Mouse (Mus musculus) thymus, postnatal 14 days (tissue): ENCODE results near the gene Etv6.

ENCODE experiments used
- DNase-seq: peaks from one replicate; pipeline ENCODE4 v3.0.0; 2021

Gene Etv6

DNA sequence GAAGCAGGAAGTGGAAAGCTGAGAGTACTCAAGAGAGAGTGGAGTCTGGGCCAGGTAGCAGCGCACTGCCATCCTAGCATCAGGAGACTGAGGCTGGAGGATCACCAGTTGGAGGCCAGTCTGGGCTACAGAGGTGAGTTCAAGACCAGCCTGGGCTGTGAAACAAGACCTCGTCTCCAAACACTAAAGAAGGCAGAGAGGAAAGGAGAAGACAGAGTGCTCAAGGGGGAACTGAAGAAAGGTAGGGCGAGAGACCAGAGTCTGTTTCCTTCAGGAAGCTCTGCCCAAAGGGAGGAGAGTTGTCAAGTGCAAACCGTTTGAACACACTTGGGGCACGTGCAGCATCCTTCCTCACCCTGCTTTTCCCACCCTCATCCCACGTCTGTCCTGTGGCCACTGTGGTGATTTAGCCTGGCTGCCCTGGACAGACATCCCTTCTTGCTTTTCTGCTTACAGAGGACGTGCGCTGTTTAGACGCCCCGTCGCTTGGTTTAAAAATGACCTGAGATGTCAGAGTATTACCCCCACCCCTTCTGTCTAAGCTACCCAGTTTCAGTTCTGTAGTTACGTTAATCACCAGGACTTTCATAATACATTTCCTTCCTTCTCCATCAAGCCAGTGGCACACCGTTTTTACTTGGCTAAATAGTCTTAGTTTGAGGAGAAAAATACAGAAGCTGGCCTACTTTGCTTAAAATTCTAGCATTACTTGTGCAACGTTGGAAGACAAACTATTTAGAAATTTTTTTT is 79.9 kb downstream of the Etv6 start:
- DNase-seq = no peak

DNA sequence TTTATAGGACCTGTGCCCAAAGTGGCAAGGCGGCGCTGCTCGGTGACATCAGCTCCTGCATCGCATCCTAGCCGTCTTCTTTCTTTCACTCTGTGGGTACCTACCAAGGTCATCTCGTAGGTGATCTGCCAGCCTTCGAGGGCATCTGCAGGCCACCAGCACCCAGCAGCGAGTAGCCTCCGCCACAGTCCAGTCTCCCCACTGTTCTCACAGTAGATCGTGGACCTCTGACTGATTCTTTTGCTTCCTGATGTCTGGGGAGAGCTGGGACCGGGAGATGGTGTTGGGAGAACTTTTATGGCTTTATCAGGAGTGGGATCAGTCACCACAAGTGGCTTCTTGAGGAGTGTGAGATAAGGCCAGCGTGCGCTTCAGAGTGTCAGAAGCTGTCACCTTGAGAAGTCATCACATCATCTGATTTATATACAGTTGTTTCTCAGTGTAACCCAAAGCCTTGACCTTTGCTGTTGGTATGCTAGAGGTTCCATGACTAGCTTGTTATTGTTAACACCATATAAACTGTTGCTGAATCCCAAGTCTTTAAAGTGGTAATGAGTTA is 82.0 kb downstream of the Etv6 start:
- no peak for DNase-seq

DNA sequence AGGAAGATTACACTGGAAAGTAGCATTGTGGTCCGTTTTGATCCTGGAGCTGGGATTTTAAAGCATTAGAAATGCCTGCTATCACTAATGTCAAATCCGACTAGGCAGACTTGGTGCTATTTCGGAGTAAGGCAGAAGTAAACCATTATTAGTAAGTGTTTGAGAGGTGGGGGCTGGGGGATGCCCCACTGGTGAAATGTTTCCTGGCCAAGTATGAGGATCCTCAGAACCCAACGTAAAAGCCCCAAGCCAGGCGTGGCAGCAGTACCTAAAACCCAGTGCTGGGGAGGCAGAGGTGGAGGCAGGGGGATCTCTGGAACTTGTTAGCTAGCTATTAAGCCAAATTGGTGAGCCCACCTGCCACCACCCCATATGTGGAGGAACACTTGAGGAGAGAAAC is 83.0 kb downstream of the Etv6 start:
- DNase-seq = no peak

GRCm38 (mm10) chr6:134119136-134119535 is 83.6 kb downstream of the Etv6 start:
- DNase-seq = no peak

DNA sequence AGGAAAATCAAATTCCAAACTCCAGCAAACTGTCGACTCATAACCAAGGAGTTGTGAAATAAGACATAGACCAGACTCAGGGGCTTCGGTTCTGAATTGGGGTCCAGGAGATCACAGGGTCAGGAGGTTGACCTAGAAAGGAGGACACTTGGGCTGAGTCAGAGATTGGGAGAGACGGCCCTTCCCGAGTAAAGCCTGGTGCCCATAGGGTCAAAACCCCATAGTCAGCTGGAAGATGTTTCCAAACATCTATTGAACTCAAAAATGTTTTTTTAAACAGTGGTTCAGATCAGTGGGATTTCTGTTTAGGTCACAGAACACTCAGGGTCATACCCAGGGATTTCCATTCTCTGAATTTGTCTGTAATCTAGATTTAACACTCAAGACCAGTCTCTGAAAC is 84.7 kb downstream of the Etv6 start:
- no peak for DNase-seq

- no peak for DNase-seq
Observed at GRCm38 (mm10) chr6:134120712-134121111, 85.2 kb downstream of the Etv6 start.

DNA sequence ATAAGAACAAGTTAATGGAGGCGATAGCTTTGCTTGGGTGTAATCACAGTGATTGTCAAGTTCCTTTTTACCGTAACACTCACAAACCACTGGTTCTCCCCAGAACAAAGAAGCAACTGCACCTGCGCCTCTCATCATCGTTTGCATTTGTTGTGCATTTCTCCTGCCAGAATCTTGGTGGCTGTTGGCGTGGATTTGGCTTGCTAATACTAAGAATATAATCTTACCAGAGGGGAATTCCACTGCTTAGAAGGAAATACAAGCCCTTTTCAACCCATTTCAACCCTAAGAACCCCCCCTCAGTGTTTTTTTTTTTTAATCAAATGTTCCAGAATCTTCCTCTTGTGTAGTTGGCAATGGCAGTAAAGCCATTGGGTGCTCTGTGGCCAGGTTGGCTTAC is 87.4 kb downstream of the Etv6 start:
- DNase-seq = no peak

GRCm38 (mm10) chr6:134123474-134123873 is 88.0 kb downstream of the Etv6 start:
- DNase-seq = no peak

- DNase-seq = no peak
Observed at GRCm38 (mm10) chr6:134124256-134124655, 88.8 kb downstream of the Etv6 start.

DNA sequence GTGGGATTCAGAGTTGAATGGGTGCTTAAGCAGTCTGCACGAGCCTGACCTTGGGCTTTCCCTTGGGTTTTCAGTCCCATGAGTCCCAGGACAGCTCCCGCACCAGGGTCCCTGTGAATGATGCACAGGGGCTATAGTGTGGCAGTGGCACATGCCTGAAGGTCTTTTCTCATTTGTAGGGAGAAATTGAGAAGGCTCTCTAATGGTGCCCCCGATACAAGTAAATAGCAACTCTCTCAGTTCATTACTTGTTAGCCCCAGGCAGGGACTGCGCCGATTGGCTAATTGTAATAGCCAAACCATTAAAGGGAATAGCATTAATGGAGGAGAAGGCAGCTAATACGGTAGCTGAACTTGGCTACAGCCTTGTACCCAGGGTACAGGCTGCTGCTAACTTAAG is 92.5 kb downstream of the Etv6 start:
- no peak for DNase-seq

DNA sequence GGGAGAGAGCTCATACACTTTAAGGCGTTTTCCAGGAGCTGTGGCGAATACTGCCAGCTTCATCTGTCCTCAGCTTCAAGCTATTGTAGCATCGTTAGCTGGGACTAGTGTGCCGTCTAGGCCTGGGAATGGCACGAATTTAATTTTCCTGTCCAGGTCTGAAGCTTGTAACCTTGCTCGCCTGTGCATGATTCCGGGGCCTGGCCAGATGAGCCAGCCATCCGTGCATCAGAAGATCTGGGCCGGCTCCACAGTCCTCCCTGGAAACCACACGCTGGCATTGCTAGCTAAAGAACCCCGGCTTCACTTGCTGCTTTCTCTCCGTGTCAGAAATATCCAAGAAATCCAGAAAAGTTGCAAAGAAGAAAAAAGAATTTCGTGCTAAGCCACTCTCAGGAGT is 93.1 kb downstream of the Etv6 start:
- DNase-seq = no peak

DNA sequence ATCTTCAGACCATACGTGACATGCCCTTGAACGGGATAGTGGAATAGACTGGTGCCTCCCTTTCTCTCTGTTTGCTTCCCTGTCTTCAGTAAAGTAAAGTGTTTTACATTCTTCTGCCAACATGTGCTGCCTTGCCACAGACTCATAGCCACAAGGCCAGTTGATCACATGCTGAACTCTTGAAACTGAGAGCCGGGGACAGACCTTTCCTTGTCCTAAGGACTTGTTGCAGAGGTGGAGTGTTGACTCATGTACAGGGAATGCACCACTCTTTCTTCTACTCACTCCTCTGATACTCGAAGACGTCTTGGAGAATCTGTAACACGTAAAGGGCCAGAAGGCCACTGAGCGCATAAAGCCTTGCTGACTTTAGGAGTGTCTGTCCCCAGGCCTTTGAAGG is 94.3 kb downstream of the Etv6 start:
- DNase-seq = no peak

DNA sequence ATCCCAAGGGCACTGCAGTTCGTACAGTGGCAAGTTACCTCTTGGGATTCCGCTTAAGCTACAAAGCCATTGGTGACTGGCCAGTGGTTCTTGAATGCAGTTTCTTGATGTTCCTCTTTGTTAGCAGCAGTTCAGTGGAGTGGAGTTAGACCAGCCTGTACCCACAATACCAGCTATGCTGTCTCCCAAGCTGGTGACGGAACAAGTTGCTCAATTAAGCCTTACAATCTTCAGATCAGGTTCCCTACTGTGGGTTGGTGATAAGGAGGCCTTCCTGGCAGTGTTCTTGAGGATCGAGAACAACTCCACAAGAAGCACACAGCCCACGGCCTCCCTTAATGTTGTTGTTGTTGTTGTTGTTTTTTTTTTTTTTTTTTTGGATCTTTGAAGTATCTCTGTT is 95.3 kb downstream of the Etv6 start:
- DNase-seq = no peak

DNA sequence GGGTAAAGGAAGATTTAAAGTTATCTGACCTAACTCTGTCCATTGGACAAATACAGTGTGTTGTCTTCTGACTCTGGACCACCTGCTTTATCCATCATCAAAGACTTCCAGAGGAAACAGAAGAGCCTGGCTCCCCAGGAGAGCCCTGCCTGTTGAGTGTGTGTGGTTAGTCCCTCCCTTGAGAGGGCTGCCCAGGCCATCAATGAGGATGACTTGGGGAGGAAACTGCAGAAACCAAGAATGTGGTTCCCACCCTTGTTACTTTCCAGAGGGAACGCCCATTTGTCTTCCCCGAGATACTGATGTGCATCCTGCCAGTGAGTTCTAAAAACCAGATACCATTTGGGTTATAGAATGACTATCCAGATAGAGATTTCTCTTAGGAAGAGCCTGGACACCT is 96.1 kb downstream of the Etv6 start:
- no peak for DNase-seq

DNA sequence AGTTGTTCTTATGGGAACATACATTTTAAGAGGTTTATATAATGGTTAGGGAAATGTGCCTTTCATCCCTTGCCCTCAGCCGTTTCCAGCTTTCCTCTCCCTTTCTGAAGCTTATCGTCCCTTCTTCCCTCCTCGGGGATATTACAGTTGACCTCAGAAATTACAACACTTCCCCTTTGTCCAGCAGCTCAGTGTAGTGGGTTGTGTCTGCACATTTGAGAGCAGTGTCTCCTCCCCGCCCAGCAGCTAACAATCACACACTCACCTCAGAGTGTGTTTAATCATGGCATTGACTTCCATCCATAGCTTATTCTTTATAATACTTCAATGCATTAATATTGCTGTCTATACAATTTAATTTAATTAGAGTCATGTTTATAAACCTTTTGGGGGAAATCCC is 98.3 kb downstream of the Etv6 start:
- no peak for DNase-seq

DNA sequence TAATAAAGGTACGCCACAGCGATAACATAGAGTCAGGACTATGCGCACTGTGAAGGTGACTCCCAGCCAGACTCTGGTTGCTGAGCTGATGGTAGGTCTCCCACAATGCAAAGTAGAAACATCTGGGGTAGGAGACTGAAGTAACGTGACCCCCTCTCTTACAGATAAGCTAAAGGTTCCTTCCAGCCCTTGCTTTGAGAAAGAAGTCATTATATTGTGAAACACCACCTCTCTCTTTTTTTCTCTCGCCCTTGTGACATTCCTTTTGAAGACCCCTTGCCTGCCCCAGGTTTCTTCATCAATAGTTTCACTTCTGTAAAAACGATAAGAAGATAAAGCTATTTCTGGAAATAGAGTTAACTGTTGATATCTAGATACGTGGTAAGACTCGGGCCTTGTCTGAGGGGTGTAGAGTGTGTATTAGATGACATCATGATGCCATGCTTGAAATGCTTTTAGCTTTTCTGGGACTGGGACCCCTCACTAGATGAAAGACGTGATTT is 99.4 kb downstream of the Etv6 start:
- no peak for DNase-seq

DNA sequence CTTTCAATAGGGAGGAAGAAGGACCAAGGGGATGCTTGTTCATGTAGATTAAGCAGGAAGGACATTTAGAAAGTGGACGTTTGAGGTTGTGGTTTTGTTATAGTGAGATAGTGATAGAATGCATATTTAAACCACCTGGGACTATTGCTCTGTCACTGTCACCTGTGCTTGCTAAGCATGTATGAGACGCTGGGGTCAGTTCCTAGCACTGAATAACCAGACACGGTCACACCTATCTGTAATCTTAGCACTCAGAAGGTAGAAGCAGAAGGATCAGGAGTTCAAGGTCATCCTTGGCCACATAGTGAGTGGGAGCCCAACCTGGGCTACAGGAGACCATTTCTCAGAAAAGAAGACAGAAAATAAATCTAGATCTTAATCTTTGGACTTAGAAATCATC is 100.8 kb downstream of the Etv6 start:
- no peak for DNase-seq

DNA sequence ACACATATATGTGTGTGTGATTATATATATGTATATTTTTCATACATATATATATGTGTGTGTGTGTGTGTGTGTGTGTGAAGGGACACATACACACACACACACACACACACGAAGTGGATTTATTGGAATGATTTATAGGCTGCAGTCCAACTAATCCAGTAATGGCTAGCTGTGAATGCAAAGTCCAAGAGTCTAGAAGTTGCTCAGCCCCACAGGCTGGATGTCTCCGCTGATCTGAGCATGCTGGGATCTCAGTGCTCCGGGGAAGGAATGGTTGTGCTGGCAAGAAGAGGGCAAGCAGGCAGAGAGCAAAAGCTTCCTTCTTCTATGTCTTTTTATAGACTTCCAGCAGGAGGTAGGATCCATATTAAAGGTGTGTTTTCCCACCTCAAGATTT is 103.9 kb downstream of the Etv6 start:
- no peak for DNase-seq

- DNase-seq = no peak
Observed at GRCm38 (mm10) chr6:134140718-134141615, 105.5 kb downstream of the Etv6 start.

DNA sequence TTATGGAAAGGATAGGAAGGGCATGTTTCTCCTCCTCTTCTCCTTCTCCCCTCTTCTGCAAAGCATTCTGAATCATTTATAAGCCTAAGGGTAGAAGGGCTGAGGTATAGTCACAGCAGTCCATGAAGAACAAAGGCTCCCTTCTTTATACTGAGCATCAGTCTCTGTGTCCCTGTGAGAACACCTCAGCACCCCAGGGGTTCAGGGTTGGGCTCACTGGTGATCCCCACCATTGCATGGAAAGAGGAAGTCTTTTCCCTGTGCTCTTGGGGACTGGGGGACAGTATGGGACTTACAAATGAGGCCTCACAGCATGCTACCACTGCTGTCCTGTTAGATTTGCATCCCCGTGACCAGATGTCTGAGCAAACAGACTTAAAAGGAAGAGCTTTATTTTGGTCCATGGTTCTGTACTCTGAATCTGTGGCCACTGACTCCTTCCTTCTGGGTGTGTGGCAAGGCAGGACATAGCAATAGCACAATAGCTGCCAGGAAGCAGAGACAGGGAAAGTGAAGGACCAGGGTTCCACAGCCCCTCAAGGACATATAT is 106.2 kb downstream of the Etv6 start:
- DNase-seq = no peak

DNA sequence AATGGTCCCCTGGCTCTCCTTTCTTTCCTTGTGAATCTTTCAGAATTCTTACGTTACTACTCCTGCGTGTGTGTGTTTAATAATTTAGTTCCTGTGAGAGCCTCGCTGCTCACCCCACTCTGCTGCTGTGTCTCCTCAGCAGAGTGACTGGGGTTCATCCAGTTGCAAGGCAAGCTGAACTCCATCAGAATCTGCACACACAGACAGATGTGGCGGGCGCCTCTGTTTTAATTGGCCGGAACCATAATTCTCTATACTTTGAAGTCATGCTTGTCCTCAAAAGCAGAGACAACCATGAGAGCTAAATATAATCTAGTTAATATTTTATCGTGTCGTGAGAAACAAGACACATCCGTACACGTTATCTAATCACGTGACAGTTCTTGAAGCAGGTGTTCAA is 107.2 kb downstream of the Etv6 start:
- DNase-seq = no peak

- DNase-seq = no peak
Observed at GRCm38 (mm10) chr6:134143649-134144097, 108.2 kb downstream of the Etv6 start.
